Mouse (Mus musculus) hindbrain, embryonic 15.5 days (tissue): ENCODE data around the gene Cnnm3. TPM values are rescaled to one million over a fixed set of nuclear protein-coding genes. Genes with fewer than 3 reads are reported as not detected.

Experiments used
- ATAC-seq: fragments of 200-750 bp; cut with Nextera tagmentation; 2 replicates; pipeline ENCODE4 v1.8.0; 2017; ENCODE audit warnings: low read depth, moderate number of reproducible peaks, moderate TSS enrichment; ENCODE audit not compliant: low FRiP score
- H3K27ac ChIP-seq: fragments of 300-500 bp; sonication (generic); replicated peaks from 2 replicates; pipeline ENCODE4 v1.5.1; 2015; ENCODE audit warnings: mild to moderate bottlenecking, inconsistent platforms
- H3K27me3 ChIP-seq: fragments of 300-500 bp; sonication (generic); 2 replicates; pipeline ENCODE4 v1.6.1; 2015; ENCODE audit warnings: control low read depth, inconsistent platforms
- H3K36me3 ChIP-seq: fragments of 300-500 bp; sonication (generic); 2 replicates; pipeline ENCODE4 v1.6.1; 2015; ENCODE audit warnings: control low read depth, inconsistent platforms
- H3K4me1 ChIP-seq: fragments of 300-500 bp; sonication (generic); replicated peaks from 2 replicates; pipeline ENCODE4 v1.6.1; 2015; ENCODE audit warnings: control low read depth, inconsistent platforms
- H3K4me2 ChIP-seq: fragments of 300-500 bp; sonication (generic); 2 replicates; pipeline ENCODE4 v1.6.1; 2015; ENCODE audit warnings: moderate library complexity, mild to moderate bottlenecking, inconsistent platforms
- H3K4me3 ChIP-seq: fragments of 300-500 bp; sonication (generic); 2 replicates; pipeline ENCODE4 v1.5.1; 2015; ENCODE audit warnings: mild to moderate bottlenecking, inconsistent platforms
- H3K9ac ChIP-seq: fragments of 300-500 bp; sonication (generic); 2 replicates; pipeline ENCODE4 v1.6.1; 2015; ENCODE audit warnings: inconsistent platforms
- H3K9me3 ChIP-seq: fragments of 300-500 bp; sonication (generic); 2 replicates; pipeline ENCODE4 v1.6.1; 2016; ENCODE audit warnings: control low read depth, inconsistent platforms
- WGBS: fragments of 180-500 bp; shearing (Covaris S2); methylation state at CpG from one replicate; pipeline ENCODE4 v1.1.7; 2015; 5-methylcytosine and 5-hydroxymethylcytosine counted together
- microRNA-seq: library from miRNA; unstranded; fragments of <30 nt; microRNA quantifications from one replicate; pipeline ENCODE4, GENCODE M21; 2016
- polyA plus RNA-seq: library from polyadenylated mRNA; unstranded; fragments of >200 nt; fragmentation: Nextera tagmentation; extraction: Ambion mirVana; gene quantifications from 2 replicates; pipeline ENCODE4 v1.2.1, GENCODE M21; 2015

Cnnm3 gene
- polyA plus RNA-seq, 1 experiment from 2014 or later: 6.5 TPM

DNA sequence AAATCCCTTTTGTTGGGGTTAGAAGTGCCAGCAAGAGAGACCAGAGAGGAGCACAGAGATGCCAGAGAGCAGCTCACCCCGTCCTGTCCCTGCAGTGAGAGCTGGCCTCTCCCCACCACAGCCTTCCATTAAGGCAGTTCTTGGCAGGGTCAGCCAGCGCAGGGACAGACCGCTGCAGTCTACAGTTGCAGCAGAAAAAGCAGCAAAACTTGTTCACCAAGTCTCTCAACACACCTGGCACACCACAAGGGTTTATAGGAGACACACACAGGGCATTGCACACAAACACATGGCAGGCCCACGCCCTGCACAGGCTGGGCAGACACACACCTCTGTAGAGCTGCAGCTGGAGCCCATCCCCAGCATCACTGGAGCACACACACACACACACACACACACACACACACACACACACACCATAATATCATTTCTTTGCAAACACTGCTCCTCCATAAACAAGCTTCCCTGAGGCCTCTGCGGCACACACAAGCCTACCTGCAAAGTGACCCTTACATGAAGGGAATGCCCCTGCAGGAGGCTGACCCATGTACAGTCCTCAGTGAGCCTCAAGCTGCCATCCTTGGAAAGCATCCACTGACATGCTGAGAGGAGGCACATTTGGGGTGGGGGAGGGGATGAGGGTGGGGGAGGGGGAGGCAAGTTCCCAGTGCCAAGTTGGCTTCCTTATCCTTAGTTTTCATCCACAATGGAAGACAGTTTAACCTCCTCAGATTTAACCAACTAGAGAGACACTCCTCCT is 62.7 kb downstream of the Cnnm3 start:
- Histone ChIP-seq H3K4me1 (peaks cover 9% of the 10 kb centered on the region), H3K27me3 (no peaks in the 10 kb centered on the region), H3K4me3 (no peak overlapping the region), H3K9ac (no peak overlapping the region), H3K9me3 (no peaks in the 10 kb centered on the region), H3K36me3 (no peaks in the 10 kb centered on the region), H3K27ac (no peak overlapping the region), H3K4me2 (no peak overlapping the region)
- 72% methylated on average over 5 of the region's 5 CpGs for WGBS
- no peak for ATAC-seq

DNA sequence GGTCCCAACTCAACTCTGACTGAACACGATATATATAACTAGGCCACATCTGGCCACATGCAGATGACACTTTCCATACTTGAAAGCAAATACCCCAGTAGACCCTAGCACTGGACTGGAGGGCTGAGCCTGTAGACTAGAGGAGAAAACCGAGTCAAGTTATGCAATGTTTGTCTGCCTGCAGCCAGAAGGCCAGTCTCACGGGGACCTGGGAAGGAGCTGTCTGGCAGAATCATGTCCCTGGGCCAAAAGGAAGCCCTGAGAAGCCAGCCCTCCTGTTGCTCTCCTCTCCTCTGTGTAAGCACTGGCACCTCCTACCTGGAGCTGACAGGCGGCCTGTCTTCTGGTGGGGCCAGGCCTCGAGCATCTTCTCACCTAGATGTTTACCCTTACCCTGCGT is 63.7 kb downstream of the Cnnm3 start:
- peaks cover 16% of the 10 kb centered on the region for H3K4me1 ChIP-seq
- no peak overlapping the region for H3K27ac ChIP-seq
- H3K27me3 ChIP-seq: no peaks in the 10 kb centered on the region
- no peak overlapping the region for H3K4me2 ChIP-seq
- no peaks in the 10 kb centered on the region for H3K9me3 ChIP-seq
- no peak overlapping the region for H3K9ac ChIP-seq
- no peak overlapping the region for H3K4me3 ChIP-seq
- 70% methylated on average over 6 of the region's 6 CpGs for WGBS
- H3K36me3 ChIP-seq: no peaks in the 10 kb centered on the region
- ATAC-seq: no peak

DNA sequence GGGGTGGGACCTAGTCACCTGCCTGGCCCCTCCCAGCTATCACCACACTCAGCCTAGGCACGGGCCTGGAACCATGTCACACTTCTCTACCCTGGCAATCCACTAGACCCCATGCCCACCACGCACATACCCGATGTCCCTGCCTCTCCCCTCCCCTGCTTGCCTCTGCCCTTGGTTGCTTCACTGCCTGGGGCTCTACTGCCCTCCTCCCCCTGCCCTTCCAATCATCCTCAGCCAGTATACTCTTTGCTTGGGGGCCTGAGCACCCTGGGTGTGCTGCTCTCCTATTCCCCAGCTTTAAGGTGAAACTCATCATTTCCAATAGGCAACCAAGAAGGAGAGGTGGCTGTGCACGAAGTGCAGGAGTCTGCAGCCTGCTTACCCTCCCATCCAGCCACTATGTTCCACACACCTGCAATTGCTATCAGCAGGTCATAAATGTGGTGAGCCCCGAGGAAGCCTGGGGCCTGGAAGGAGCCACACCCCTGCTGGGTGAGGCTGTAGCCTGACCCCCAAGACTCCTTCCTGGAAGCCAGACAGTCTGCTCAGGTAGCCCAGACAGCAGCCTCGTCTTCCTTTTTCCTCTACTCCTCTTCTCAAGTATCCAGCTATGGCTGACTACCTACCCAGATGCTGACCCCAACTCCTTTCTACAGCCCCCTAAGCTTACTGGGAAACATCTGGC is 65.5 kb downstream of the Cnnm3 start:
- no peak for ATAC-seq

More for the DNA sequence above, 65.5 kb downstream of the Cnnm3 start:
- Histone ChIP-seq H3K9me3 (no peaks in the 10 kb centered on the region), H3K4me2 (no peak overlapping the region), H3K4me3 (no peak overlapping the region), H3K4me1 (peaks cover 27% of the 10 kb centered on the region), H3K36me3 (no peaks in the 10 kb centered on the region), H3K9ac (no peak overlapping the region), H3K27me3 (no peaks in the 10 kb centered on the region), H3K27ac (no peak overlapping the region)
- 72% methylated on average over 6 of the region's 6 CpGs for WGBS

Small RNAs within 50 kb of the gene (microRNA-seq; reads per million reads assigned to microRNA genes)
- not detected for gene Gm47280

Other genes with a start within 250 kb of the Cnnm3 start
- gene Neurl3, start 237.2 kb upstream of the Cnnm3 start, polyA plus RNA-seq: 1.6 TPM in 2 replicates
- 6.6 and 6.7 TPM in 2 replicates for gene Arid5a, start 204.1 kb upstream of the Cnnm3 start, polyA plus RNA-seq
- 37.9 and 38.9 TPM in 2 replicates for gene Kansl3, start 142.7 kb upstream of the Cnnm3 start, polyA plus RNA-seq
- gene Fer1l5, start 139.6 kb upstream of the Cnnm3 start, polyA plus RNA-seq: 2.4 and 2.6 TPM in 2 replicates
- 66.7 and 68.2 TPM in 2 replicates for gene Lman2l, start 66.6 kb upstream of the Cnnm3 start, polyA plus RNA-seq
- gene Cnnm4, start 40.2 kb upstream of the Cnnm3 start, polyA plus RNA-seq: 10.8 TPM in 2 replicates
- 18.9 and 19.6 TPM in 2 replicates for gene Ankrd23, start 25.0 kb downstream of the Cnnm3 start, polyA plus RNA-seq
- gene Gm42417, start 27.6 kb downstream of the Cnnm3 start, polyA plus RNA-seq: 0.62 TPM in 1 of 2 replicates, not detected in the other
- 28.7 and 29.9 TPM in 2 replicates for gene Ankrd39, start 35.6 kb downstream of the Cnnm3 start, polyA plus RNA-seq
- gene Sema4c, start 46.5 kb downstream of the Cnnm3 start, polyA plus RNA-seq: 26.2 and 26.8 TPM in 2 replicates
- 0.34 TPM in 1 of 2 replicates, not detected in the other for gene Fam178b, start 171.3 kb downstream of the Cnnm3 start, polyA plus RNA-seq
- 713 and 784 TPM in 2 replicates for gene Cox5b, start 179.6 kb downstream of the Cnnm3 start, polyA plus RNA-seq
- 0.56 and 0.64 TPM in 2 replicates for gene 4933424G06Rik, start 198.3 kb downstream of the Cnnm3 start, polyA plus RNA-seq
- gene Actr1b, start 202.6 kb downstream of the Cnnm3 start, polyA plus RNA-seq: 107 and 110 TPM in 2 replicates
- gene Zap70, start 249.9 kb downstream of the Cnnm3 start, polyA plus RNA-seq: 1.4 and 1.5 TPM in 2 replicates